Mouse (Mus musculus) layer of hippocampus, postnatal 14 days (tissue): ENCODE data around the gene Espnl. TPM values are rescaled to one million over a fixed set of nuclear protein-coding genes. Genes with fewer than 3 reads are reported as not detected.

Experiments used
- DNase-seq, 2 experiments: peaks; one replicate each; pipeline ENCODE4 v3.0.0; 2021 to 2022; ENCODE audit warnings: low spot score in 2 of 2, mixed read lengths in 1 of 2
- total RNA-seq, 2 experiments: library from RNA; stranded (reverse); gene quantifications; 2 replicates each; pipeline ENCODE4 v1.2.3; 2021

Gene Espnl
- total RNA-seq, 2 experiments from 2014 or later = 0.05 to 0.10 TPM

DNA sequence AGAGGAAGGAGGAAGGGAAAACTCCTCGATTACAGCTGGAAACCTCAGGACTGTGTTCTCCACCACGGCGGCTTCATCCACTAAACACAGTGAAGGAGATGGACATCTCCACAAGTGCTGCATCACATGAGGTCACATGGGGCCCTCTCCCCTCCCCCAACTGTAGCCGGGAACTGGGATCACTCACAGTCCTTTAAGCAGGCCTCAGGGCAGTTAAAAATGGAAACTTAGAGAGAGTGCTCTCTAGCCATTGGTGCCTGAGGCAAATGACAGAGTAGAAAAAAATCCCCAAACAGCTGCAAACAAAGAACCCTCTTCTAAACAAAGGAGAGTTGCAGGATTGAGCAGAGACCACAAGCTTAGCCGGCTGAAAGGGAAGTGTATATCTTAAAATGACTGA is 8.6 kb upstream of the Espnl start:
- no peak for DNase-seq

DNA sequence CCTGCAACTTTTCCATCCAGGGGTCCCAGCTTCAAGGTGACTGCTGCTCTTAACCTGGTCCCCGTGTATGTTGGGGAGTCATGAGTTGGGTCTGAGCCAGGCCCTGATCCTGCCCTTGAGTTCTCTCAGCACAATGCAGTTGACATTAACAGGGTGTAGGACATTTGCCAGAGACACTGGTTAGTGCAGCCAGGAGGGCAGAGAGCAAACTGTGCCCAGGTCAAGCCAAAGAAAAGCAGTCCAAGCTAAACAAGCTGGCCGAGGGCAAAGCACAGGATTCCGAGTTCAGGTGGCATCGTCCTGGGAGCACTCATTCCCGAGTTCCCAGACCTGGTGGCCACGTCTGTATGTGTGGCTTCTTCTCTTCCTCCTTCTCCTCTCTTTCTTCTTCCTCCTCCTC is 4.2 kb upstream of the Espnl start:
- no peak for DNase-seq

- no peak for DNase-seq
Measured at GRCm38 (mm10) chr1:91324646-91325045, 2.8 kb downstream of the Espnl start.

- DNase-seq = no peak
Measured at GRCm38 (mm10) chr1:91325488-91326042, 3.7 kb downstream of the Espnl start.

DNA sequence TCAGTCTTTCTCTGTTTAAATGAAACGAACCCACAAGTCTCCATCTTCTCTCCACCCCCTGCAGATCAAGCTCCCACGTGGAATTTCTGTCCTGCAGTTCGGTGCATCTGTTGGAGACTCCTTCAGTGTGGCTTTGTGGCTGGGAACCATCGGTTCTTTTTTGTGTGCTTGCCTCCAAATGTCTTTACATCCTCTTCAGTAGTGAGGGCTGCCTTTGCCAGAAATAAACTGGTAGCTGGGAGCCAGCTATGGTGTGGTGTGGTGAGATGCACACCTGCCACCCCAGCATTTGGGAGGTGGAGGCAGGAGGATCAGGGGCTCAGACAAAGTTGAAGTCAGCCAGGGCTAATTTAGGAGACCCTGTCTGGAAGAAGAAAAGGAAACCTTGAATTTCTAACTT is 10.2 kb downstream of the Espnl start:
- DNase-seq = peak in 1 of 2 experiments; percentile 20

DNA sequence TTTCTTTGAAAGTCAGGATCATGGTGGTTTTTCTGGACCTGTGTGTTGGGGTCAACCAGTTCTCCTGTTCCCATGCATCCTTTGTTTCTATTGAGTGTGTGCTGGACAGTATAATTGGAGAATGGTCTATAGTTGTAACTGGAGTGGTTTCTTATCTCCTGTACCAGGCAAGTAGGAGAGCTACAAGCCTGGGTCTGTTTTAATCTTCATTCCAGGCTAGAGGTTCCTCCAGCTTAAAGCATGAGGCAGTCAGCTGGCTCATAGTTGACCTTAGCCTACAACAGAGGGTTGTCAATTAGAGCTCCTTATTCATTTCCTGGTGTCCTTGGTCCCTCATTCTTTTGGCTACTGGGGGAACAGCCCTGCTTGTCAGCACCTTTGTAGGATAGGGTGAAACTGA is 11.7 kb downstream of the Espnl start:
- no peak for DNase-seq

DNA sequence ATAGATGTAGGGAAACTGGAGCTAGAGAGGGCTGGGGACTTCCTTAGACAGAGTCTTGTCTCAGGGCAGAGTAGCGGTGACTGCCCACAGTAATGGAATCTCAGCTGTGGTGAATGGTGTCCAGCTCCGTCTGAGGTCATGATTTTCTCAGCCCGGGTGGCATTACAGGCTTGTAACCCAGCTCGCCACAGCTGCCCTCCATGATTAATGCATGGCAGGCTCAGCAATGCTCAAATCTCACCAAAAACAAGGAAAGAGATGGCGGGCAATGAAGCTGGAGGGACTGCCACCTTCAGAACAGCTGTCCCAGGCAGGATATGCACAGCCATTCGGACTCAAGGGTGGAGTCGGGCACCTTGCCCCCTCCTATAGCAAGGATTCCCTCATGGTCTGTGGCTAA is 15.5 kb downstream of the Espnl start:
- no peak for DNase-seq

DNA sequence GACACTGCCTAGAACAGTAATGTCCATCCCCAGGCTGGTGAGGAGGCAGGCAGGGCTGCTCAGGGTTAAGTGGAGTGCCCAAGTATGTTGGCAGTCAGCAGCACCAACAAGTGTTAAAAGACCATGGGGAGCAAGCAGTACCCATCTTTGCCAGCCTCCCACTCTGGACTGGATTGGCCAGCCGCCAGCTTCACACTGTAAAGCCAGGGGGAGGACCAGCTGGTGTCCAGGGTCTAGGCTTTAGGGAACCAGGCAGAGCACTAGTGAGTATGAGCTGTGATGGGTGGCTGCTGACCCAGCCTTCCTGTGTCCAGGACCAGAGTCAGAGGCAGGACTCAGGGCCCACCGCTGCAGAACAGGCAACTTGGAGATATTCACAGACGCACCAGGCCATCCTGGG is 22.1 kb downstream of the Espnl start:
- DNase-seq = no peak

DNA sequence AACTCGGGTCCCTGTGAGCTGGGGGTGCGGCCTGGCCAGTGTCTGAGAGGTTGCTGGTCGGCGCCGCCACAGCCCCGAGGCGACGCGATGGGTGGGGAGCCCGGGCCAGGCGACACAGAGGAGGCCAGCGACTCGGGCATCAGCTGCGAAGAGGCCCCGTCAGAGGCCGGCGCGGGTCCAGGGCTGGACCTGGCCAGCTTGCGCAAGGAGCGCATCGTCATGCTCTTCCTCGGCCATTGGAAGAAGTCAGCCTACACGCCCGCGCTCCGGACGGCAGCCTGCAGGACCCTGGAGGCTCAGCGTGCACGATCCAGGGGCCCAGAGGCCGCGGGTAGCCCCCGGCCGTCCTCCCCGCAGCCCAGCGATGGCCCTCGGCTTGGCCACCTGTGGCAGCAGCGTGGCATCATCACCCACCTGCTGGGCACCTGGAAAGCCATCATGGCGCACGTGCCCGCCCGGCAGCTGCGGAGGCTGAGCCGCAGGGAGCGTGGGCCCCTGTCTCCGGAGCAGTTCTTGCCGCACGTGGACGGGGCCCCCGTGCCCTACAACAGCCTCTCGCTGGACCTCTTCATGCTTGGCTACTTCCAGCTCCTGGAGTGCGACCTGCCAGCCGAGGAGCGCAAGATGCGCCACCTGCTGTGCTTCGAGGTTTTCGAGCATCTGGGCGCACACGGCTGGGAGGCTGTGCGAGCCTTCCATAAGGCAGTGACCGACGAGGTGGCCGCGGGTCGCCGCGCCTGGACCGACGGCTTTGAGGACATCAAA is 23.2 kb downstream of the Espnl start:
- DNase-seq = no peak

DNA sequence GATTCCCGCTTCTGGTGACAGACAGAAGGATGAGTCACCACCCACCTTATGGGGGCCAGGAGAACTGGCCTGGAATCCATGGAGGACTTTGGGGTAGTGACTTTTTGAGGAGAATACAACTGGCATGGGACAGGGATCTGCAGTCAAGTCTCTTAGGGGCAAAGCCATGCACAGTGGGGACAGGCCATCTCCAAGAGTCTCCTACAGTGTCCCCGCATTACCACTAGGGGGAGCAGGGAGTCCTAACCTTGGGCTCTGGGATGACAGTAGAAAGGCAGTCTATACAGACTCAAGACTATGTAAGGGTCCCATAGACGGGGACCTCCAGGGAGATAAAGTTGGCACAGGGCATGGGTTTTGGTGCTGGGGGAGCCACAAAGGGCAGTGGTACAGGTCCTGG is 25.0 kb downstream of the Espnl start:
- DNase-seq = peak; percentile 47 to 54

DNA sequence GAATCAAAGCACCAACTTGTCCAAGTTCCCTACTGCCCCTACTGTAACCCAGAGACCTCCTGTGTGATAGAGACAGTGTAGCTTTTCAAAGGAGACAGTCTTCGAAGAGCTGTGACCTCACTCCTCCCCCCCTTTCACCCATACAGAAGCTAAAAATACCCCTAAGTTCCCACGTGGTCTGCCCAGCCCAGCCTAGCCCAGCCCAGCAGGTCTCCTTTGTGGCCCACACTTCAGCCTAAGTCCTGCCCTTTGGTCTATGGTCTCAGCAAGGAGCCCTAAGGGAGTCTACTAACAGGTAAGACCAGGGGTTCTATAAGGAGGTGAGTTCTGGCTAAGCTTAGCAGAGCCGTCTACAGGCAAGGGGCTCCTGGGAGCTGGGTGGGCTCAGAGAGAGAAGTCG is 29.0 kb downstream of the Espnl start, which contains the start of gene Klhl30:
Gene Klhl30 (plus strand): TSS at position 176 of the 400 bp plus-strand sequence.
- no peak for DNase-seq

- DNase-seq = no peak
Measured at GRCm38 (mm10) chr1:91351249-91351648, 29.4 kb downstream of the Espnl start.

GRCm38 (mm10) chr1:91352277-91352676 is 30.4 kb downstream of the Espnl start:
- no peak for DNase-seq

- DNase-seq = no peak
Measured at GRCm38 (mm10) chr1:91356105-91356504, 34.2 kb downstream of the Espnl start.

GRCm38 (mm10) chr1:91362113-91362512 is 40.2 kb downstream of the Espnl start:
- DNase-seq = no peak

DNA sequence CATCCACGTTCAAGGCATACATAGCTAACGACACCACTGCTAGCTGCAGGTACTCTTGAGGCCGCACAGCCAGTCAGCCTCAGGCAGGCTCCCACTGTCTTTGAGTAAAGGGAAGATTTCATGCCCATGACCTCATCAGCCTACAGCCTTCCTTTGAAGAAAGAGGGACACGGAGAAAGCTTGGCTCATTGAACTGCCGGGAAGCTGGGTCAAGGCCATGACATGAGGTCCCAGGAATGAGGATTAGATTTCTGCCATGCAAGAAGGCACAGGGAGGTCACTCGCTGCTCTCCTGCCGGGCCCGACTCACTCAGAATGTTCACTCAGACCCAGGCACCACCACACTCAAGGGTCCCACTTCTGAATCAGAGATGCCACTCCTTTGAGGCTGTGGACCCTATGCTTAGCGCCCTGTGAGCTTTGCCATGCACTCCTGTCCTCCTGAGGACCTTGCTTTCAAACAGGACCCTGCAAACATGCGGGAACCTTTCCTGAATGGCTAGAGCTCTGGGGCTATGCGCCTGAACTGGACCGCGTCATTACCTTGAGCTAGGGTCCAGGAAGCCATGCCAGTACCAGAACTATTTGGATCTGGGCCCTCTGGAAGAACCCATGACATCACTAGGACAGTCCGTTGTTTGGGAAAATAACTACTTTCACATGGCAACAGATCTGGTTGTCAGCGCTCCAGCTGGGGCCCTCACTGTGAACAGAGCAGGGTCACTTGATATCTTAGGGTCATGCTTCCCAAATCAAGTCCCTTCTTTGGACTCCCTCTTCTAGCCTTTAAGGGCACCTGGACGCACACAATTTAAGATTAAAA is 43.2 kb downstream of the Espnl start:
- no peak for DNase-seq

DNA sequence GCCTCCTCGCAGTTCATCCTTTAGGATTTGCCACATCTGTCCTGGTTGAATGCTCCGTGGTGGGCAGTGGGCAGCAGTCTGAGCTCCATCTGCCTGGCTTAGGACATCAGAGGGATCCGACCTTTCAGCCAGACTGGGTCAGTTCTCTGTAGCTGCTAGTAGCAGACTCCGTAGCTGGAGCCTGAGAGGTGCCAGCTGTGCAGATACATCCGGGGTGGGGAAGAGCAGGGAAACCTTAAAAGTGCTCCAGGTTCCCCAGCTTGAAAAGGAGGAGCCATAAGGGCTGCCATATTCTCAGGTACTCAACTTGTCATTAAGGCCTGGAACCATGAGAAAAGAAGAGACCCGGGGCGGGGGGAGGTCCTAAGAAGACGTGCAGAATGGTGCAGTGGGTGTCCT is 43.9 kb downstream of the Espnl start:
- no peak for DNase-seq

GRCm38 (mm10) chr1:91366215-91367108 is 44.6 kb downstream of the Espnl start, which contains the start of gene Erfe:
TSS of gene Erfe (plus strand) at chr1:91366430.
- DNase-seq = peak; percentile 28 to 38

- DNase-seq = no peak
Measured at GRCm38 (mm10) chr1:91367295-91367694, 45.4 kb downstream of the Espnl start.

- no peak for DNase-seq
Measured at GRCm38 (mm10) chr1:91369408-91369807, 47.5 kb downstream of the Espnl start.

GRCm38 (mm10) chr1:91370055-91370454 is 48.2 kb downstream of the Espnl start:
- no peak for DNase-seq
